Mouse (Mus musculus) erythroblast, embryonic 14.5 days (primary cell): ENCODE data around the gene Cep131.

Source experiments
- GATA1 ChIP-seq: IDR thresholded peaks from 2 replicates; pipeline ENCODE4 v1.6.1; 2012; ENCODE audit warnings: low read length, inconsistent platforms, mixed read lengths
- TAL1 ChIP-seq: IDR thresholded peaks from 3 replicates; pipeline ENCODE4 v1.6.1; 2012; ENCODE audit warnings: low read length, inconsistent platforms, mixed read lengths

- TF ChIP-seq GATA1 (no peak), TAL1 (no peak)
Observed at GRCm38 (mm10) chr11:120021367-120021766, 65.3 kb downstream of the Cep131 start.
